Mouse (Mus musculus) hindbrain, embryonic 16.5 days (tissue): ENCODE results near the gene Rpa3. TPM values are rescaled to one million over a fixed set of nuclear protein-coding genes. Genes with fewer than 3 reads are reported as not detected.

ENCODE experiments used
- ATAC-seq: fragments of 200-750 bp; cut with Nextera tagmentation; 2 replicates; pipeline ENCODE4 v1.8.0; 2017; ENCODE audit warnings: moderate TSS enrichment, moderate library complexity
- H3K27ac ChIP-seq: fragments of 300-500 bp; sonication (generic); 2 replicates; pipeline ENCODE4 v1.5.1; 2014; ENCODE audit warnings: low read depth, mild to moderate bottlenecking, control low read depth, low read length, moderate library complexity
- H3K27me3 ChIP-seq: fragments of 300-500 bp; sonication (generic); replicated peaks from 2 replicates; pipeline ENCODE4 v1.6.1; 2014; ENCODE audit warnings: low read length; ENCODE audit not compliant: control insufficient read depth, insufficient read depth
- H3K36me3 ChIP-seq: fragments of 300-500 bp; sonication (generic); 2 replicates; pipeline ENCODE4 v1.6.1; 2014; ENCODE audit warnings: mild to moderate bottlenecking, low read length, moderate library complexity, mixed read lengths; ENCODE audit not compliant: control insufficient read depth, insufficient read depth
- H3K4me1 ChIP-seq: fragments of 300-500 bp; sonication (generic); 2 replicates; pipeline ENCODE4 v1.6.1; 2014; ENCODE audit warnings: low read depth, low read length; ENCODE audit not compliant: control insufficient read depth, insufficient read depth
- H3K4me2 ChIP-seq: fragments of 300-500 bp; sonication (generic); 2 replicates; pipeline ENCODE4 v1.6.1; 2014; ENCODE audit warnings: mild to moderate bottlenecking, low read length, control low read depth, moderate library complexity
- H3K4me3 ChIP-seq: fragments of 300-500 bp; sonication (generic); 2 replicates; pipeline ENCODE4 v1.5.1; 2014; ENCODE audit warnings: mild to moderate bottlenecking, low read length, control low read depth, moderate library complexity
- H3K9ac ChIP-seq: fragments of 300-500 bp; sonication (generic); 2 replicates; pipeline ENCODE4 v1.6.1; 2014; ENCODE audit warnings: low read depth, mild to moderate bottlenecking, control low read depth, low read length, moderate library complexity
- H3K9me3 ChIP-seq: fragments of 300-500 bp; sonication (generic); 2 replicates; pipeline ENCODE4 v1.6.1; 2014; ENCODE audit warnings: mild to moderate bottlenecking, low read length, moderate library complexity; ENCODE audit not compliant: control insufficient read depth
- WGBS: fragments of 180-500 bp; shearing (Covaris S2); extraction: QIAGEN DNeasy Blood & Tissue Kit; methylation state at CpG from one replicate; pipeline ENCODE4 v1.1.7; 2014; 5-methylcytosine and 5-hydroxymethylcytosine counted together
- polyA plus RNA-seq: library from polyadenylated mRNA; unstranded; fragments of >200 nt; fragmentation: Nextera tagmentation; extraction: Ambion mirVana; gene quantifications from 2 replicates; pipeline ENCODE4 v1.2.1, GENCODE M21; 2015

Gene Rpa3
- 47.5 and 50.4 TPM in 2 replicates for polyA plus RNA-seq

GRCm38 (mm10) chr6:8259004-8259666, at the start of gene Rpa3, which contains the start of the genes Umad1 and Gm45062:
TSS of gene Rpa3 (minus strand) at chr6:8259173.
TSS of gene Umad1 (plus strand) at chr6:8259288.
TSS of gene Gm45062 (plus strand) at chr6:8259450.
- H3K27me3 ChIP-seq, result no peaks in the 10 kb centered on the region
- peak within 1 kb of the TSS; percentile 85 for H3K9ac ChIP-seq
- no peaks in the 10 kb centered on the region for H3K9me3 ChIP-seq
- peak within 1 kb of the TSS; percentile 91 for H3K27ac ChIP-seq
- under 1% methylated on average over 60 of the region's 64 CpGs for WGBS
- no peaks in the 10 kb centered on the region; the same call in 1 of the 2 replicates for H3K36me3 ChIP-seq
- peak within 1 kb of the TSS; percentile 75 for H3K4me3 ChIP-seq
- H3K4me2 ChIP-seq, result peak within 1 kb of the TSS; percentile 88
- H3K4me1 ChIP-seq, result peaks cover 8% of the 10 kb centered on the region
- ATAC-seq, result peak; percentile 100

DNA sequence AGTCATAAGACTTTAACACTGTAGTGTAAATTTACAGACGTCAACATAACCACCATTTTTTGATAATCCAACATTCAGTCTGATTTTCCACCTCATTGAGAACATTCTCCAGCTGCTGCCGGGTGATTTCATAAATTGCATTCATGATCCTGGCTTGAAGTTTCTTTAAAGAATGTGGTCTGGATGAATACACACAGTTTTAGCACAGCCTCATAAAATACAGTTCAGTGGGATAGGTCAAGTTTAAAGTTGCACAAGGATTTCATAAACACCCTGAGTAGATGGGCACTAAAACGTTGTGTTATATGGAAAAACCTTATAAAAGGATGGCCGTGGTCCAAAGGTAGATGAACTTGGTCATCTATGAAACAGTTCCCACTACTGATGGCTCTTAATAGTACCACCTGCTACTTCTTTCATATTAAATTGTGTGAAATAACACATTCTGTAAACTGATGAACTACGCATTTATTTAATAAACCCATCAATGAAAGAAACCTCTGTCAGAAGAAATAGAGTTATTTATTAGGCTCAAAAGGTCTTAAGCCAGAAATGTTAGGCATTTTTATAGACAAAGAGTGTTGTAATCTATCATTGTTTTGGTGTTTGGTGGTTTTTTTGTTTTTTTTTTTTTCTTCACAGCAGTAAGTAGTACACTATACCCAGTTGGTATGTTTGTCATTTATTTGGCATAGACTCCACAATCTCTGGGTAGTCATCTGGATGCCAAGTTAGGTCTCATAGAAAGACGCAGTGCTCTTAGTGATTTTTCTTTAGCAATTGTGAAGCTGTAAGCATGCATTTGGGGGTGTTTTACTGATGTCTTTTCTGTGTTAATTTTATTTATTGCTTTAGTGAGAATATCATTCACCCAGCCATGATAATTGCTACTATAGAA, 49.2 kb upstream of the Rpa3 start:
- WGBS, result 60% methylated on average over 6 of the region's 6 CpGs
- Histone ChIP-seq H3K4me3 (no peak overlapping the region), H3K36me3 (no peaks in the 10 kb centered on the region), H3K9me3 (no peaks in the 10 kb centered on the region), H3K27me3 (no peaks in the 10 kb centered on the region), H3K9ac (no peak overlapping the region), H3K27ac (no peak overlapping the region), H3K4me2 (no peak overlapping the region), H3K4me1 (no peaks in the 10 kb centered on the region; the same call in 1 of the 2 replicates)
- ATAC-seq, result peak; percentile 42; the same call in 1 of the 2 replicates

- no peak overlapping the region for H3K9ac ChIP-seq
- no peaks in the 10 kb centered on the region for H3K36me3 ChIP-seq
- WGBS, result 80% methylated on average over 6 of the region's 6 CpGs
- H3K4me3 ChIP-seq, result no peak overlapping the region
- H3K4me2 ChIP-seq, result no peak overlapping the region
- no peaks in the 10 kb centered on the region for H3K9me3 ChIP-seq
- H3K27ac ChIP-seq, result no peak overlapping the region
- ATAC-seq, result no peak
- H3K4me1 ChIP-seq, result no peaks in the 10 kb centered on the region
- H3K27me3 ChIP-seq, result no peaks in the 10 kb centered on the region
Measured at GRCm38 (mm10) chr6:8299066-8299863, 40.3 kb upstream of the Rpa3 start.

DNA sequence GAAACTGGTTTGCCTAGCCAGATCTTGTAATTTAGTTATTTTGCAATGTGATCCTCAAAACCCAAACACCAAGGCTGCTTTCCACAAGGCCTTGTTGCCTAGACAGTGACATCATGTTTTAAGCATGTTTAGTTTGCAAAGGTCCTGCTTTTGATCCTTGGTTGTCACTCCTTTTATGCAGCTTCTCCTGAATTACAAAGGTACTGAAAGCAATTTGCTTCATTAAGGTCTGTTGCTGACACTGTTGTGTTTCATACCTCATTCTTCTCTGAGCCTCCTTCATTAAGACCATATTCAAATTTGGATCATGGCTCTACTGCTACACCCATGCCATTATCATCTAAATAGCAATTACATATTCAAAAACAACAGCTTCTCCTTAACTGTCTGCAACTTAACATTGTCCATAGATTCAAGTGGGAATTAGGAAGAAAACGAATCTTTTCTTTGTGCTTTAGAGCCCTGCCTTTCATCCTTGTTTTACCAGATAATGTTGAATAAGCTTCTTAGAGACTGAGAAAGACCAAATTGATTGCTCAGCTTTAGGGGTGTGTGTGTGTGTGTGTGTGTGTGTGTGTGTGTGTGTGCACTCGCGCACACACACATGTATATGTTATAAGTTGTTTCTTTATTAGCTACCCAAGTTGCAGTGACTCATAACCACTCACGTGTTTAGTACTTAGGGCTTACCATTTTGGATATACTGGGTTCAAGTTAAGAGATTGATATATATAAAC, 35.2 kb upstream of the Rpa3 start:
- no peak overlapping the region for H3K4me3 ChIP-seq
- no peaks in the 10 kb centered on the region for H3K27me3 ChIP-seq
- WGBS, result 75% methylated on average over 4 of the region's 4 CpGs
- no peak overlapping the region for H3K27ac ChIP-seq
- no peaks in the 10 kb centered on the region for H3K9me3 ChIP-seq
- ATAC-seq, result no peak
- H3K9ac ChIP-seq, result no peak overlapping the region
- H3K36me3 ChIP-seq, result no peaks in the 10 kb centered on the region
- no peaks in the 10 kb centered on the region for H3K4me1 ChIP-seq
- H3K4me2 ChIP-seq, result no peak overlapping the region

- no peak for ATAC-seq
Measured at GRCm38 (mm10) chr6:8288755-8289580, 30.0 kb upstream of the Rpa3 start.

DNA sequence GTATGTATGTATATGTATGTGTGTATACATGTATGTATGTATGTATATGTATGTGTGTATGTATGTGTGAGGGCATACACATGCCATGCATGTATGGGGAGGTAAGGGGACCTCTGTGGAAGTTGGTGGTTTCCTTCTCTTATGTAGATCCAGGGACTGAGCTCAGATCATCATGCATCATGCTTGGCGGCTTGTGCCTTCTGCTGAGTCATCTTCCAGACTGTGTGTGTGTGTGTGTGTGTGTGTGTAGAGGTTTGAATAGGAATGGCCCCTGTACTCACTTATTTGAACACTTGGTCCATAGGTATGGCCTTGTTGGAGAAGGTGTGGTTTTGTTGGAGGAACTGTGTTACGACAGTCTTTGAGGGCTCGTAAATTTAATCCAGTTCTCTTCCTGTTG, 27.2 kb upstream of the Rpa3 start:
- H3K27ac ChIP-seq, result no peak overlapping the region
- no peak overlapping the region for H3K4me3 ChIP-seq
- H3K9ac ChIP-seq, result no peak overlapping the region
- ATAC-seq, result no peak
- H3K4me1 ChIP-seq, result no peaks in the 10 kb centered on the region
- H3K4me2 ChIP-seq, result no peak overlapping the region
- no peaks in the 10 kb centered on the region for H3K9me3 ChIP-seq
- H3K36me3 ChIP-seq, result no peaks in the 10 kb centered on the region
- H3K27me3 ChIP-seq, result no peaks in the 10 kb centered on the region
- WGBS, result 98% methylated on average over 3 of the region's 3 CpGs

More at GRCm38 (mm10) chr6:8288755-8289580, 30.0 kb upstream of the Rpa3 start:
- H3K36me3 ChIP-seq, result no peaks in the 10 kb centered on the region
- H3K27me3 ChIP-seq, result no peaks in the 10 kb centered on the region
- no peaks in the 10 kb centered on the region for H3K4me1 ChIP-seq
- no peaks in the 10 kb centered on the region for H3K9me3 ChIP-seq
- H3K9ac ChIP-seq, result no peak overlapping the region
- H3K4me2 ChIP-seq, result no peak overlapping the region
- no peak overlapping the region for H3K4me3 ChIP-seq
- no peak overlapping the region for H3K27ac ChIP-seq
- WGBS, result 73% methylated on average over 4 of the region's 4 CpGs

DNA sequence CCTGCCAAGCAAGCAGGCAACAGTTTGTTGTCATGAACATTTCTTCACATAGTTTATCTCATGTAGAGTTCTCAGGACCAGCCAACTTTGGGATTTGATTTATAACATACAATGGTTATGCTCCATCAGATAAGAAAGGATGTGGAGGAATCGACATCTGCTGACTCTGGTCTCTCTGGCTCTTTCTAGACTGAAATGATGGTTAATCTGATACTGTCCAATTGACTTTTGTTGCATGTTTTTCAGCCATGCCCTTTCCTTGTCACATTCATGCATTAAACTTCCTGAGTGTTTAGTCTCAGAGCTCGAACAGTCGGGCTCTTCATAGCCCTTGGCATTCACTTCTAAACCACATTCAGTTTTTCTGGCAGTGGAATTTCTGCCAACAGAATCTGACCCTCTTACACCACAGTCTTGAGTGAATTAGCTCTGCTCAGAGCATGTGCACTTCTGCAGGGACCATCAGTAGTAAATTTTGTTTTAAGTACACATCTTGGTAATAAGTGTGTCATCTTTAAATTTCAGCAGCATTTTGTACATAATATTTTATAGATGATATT, 26.5 kb upstream of the Rpa3 start:
- no peaks in the 10 kb centered on the region for H3K4me1 ChIP-seq
- H3K27ac ChIP-seq, result no peak overlapping the region
- whole genome bisulfite sequencing, result 74% methylated on average over 3 of the region's 3 CpGs
- H3K4me2 ChIP-seq, result no peak overlapping the region
- no peaks in the 10 kb centered on the region for H3K27me3 ChIP-seq
- H3K9me3 ChIP-seq, result no peaks in the 10 kb centered on the region
- no peaks in the 10 kb centered on the region for H3K36me3 ChIP-seq
- no peak overlapping the region for H3K4me3 ChIP-seq
- H3K9ac ChIP-seq, result no peak overlapping the region
- 0 out of 2 replicates have a peak, but pooled peaks have one; percentile 34 for ATAC-seq
